Mouse (Mus musculus) 3T3-L1 (cell line): ENCODE measurements around the gene Gdap2.

Experiments used
- DNase-seq: peaks from one replicate; pipeline ENCODE4 v3.0.0-alpha.2; 2015; ENCODE audit warnings: low read depth, low spot score

Gene Gdap2

DNA sequence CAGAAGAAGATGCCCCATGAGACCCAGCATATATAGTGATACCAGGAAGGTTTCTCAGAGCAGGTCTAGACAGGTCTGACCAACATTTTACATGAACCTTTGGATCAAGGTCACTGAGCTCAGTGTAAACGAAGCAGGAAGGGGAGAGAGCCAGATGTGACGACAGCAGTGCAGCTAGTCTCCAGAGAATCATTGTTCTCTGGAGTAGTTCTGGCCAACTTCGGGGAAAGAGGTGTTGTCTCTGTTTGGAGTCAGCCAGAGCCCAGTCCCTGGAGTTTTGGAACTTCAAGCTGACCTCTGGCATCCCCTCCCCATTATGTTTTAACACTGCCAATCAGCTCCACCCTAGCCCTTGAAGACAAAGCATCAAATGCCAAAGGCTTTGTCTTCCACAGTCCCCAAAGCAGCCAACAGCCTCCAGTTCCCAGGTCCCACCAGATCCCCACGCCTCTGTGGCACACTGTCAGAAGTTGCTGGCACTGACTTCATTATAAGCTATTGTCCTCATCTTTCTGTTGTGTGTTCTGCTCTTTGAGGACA is 84.2 kb downstream of the Gdap2 start:
- no peak for DNase-seq
